Mouse (Mus musculus) splenic B cell, adult 2 months (primary cell): ENCODE results near the gene Frmd4a.
A peak's percentile ranks its signal among the peaks of the same experiment; 100 is the strongest.
"Not testable (repeated sequence)": the region's sequence is repeated elsewhere in the genome, so short reads cannot be mapped to it uniquely, and the experiment has no call there.

Source experiments
- DNase-seq: peaks from one replicate; pipeline ENCODE4 v3.0.0-alpha.2; 2011; ENCODE audit warnings: low read depth, low spot score
- H3K27me3 ChIP-seq: 2 replicates; pipeline ENCODE4 v1.6.1; 2012; ENCODE audit warnings: mild to moderate bottlenecking, low read length, moderate library complexity, mixed read lengths; ENCODE audit not compliant: control insufficient read depth, poor library complexity, insufficient read depth, severe bottlenecking
- H3K36me3 ChIP-seq: 2 replicates; pipeline ENCODE4 v1.6.1; 2012; ENCODE audit warnings: mild to moderate bottlenecking, low read length, moderate library complexity, mixed read lengths; ENCODE audit not compliant: control insufficient read depth, poor library complexity, insufficient read depth, severe bottlenecking

Frmd4a gene

DNA sequence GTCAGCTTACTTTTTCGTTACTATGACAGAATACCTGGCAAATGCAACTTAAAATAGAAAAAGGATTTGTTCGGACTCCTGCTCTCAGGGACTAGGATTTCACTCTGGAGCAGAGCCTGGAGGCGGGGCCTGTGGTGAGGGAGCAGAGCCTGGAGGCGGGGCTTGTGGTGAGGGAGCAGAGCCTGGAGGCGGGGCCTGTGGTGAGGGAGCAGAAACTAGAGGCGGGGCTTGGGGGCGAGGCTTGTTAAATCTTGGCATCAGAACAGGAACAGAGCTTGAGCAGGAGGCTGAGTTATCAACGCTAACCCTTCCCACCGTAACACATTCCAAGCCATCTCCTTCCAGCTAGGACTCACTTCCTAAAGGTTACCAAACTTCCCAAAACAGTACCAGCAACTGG, 575.9 kb downstream of the Frmd4a start:
- Histone ChIP-seq H3K27me3 (no peaks in the 10 kb centered on the region), H3K36me3 (no peaks in the 10 kb centered on the region)
- DNase-seq, result no peak

DNA sequence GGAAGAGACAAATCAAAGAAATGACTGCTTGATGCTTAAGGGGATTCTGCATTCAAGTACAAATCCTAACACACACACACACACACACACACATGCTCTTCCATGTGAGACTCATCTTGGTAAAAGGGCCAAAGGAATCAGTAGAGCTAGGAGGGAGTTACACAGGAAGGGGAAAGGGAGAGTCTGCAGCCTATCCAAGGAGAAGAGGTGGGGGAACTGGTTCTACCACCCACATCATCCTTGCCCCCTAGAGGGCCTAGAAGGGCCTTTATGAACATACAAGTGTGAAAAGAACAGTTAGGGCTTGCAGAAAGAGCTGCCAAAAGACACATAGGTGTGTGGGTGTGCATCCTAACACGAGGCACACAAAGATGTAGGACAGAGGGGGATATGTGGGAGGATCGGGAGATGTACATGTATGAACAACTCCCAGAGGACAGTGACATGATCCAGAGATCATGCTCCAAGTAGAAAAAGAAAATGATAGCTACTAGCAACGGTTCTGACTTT, 576.4 kb downstream of the Frmd4a start:
- H3K36me3 ChIP-seq, result no peaks in the 10 kb centered on the region
- H3K27me3 ChIP-seq, result no peaks in the 10 kb centered on the region
- DNase-seq, result no peak

DNA sequence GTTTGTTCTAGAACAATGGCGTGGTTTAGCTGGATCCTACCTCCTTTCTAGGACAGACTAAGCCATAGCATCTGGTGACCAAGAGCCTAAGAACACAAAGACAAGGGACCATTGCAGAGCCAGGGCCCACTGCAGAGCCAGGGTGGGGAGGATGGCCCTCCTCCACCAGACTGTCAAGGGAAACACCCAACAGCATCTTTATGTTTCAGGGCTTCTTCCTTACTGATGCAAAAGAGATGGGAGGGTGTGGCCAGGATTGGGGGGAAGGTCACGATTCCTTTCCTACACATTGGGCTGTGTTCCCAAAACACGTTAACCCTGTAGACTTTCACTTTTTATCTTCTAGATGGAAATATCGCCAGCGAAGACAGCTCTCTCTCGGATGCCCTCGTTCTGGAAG, 579.5 kb downstream of the Frmd4a start:
- H3K27me3 ChIP-seq, result no peaks in the 10 kb centered on the region
- no peak for DNase-seq

DNA sequence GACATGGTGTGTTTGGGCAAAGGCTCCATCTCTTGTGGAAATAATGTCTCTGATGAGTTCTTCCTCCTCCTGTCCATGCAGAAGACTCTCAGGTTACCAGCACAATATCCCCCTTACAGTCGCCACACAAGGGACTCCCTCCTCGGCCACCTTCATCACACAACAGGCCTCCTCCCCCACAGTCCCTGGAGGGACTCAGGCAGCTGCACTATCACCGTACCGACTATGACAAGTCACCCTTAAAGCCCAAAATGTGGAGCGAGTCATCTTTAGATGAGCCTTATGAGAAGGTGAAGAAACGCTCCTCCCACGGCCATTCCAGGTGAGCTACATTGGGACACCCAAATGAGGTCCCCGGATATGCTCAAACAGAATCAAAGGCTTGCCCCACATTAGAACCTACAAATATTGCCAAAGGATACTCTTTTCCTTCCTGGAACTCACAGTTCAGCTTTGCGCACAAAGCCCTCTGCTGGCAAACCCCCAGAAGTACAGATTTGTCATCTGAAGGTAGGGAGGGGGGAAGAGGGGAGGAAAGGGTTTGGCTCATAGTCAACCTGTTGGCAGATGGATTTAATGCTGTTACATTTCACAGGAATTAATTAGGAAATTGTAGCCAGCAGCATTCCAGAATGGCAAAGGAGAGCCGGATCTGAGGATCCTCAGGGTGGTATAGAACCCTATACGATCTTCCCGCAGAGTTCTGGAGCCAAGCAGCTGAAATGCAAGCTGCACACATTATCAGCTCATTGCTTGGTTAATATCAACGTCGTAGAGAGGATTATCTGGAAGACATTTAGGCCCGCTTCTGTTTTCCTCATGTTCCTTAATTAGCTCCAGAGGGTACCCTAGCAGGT, 583.7 kb downstream of the Frmd4a start:
- DNase-seq, result peak; percentile 48

More for the DNA sequence above, 579.5 kb downstream of the Frmd4a start:
- no peaks in the 10 kb centered on the region for H3K36me3 ChIP-seq

DNA sequence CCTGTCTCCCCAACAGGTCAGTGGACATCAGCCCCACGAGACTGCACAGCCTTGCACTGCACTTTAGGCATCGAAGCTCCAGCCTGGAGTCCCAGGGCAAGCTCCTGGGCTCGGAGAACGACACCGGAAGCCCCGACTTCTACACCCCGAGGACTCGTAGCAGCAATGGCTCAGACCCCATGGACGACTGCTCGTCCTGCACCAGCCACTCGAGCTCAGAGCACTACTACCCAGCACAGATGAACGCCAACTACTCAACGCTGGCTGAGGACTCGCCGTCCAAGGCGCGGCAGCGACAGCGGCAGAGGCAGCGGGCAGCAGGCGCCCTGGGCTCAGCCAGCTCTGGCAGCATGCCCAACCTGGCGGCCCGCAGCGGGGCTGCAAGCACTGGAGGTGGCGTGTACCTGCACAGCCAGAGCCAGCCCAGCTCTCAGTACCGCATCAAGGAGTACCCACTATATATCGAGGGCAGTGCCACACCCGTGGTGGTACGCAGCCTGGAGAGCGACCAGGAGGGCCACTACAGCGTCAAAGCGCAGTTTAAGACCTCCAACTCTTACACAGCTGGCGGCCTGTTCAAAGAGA, 585.9 kb downstream of the Frmd4a start:
- H3K27me3 ChIP-seq, result no peaks in the 10 kb centered on the region
- no peaks in the 10 kb centered on the region for H3K36me3 ChIP-seq
- no peak for DNase-seq

More for the DNA sequence above, 583.7 kb downstream of the Frmd4a start:
- Histone ChIP-seq H3K27me3 (no peaks in the 10 kb centered on the region), H3K36me3 (no peaks in the 10 kb centered on the region)

DNA sequence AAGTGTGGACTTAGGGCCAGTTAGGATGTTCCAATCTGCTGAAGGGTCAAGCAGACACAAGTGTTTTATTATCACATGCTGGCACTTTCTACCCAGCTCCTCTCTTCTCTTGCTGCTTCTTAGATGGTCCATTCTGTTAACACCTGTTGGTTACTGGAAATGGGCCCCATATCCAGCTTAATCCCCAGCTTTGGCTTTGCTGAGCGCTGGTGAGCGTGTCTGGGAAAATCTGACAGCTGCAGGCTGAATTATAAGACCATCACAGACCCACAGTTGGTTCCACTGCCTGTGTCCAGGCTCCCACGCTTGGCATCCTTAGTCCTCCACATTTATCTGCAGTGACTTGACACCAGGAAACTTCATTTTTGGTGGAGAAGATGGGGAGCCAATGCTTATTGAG, 589.0 kb downstream of the Frmd4a start:
- Histone ChIP-seq H3K27me3 (no peaks in the 10 kb centered on the region), H3K36me3 (no peaks in the 10 kb centered on the region)
- DNase-seq, result no peak

DNA sequence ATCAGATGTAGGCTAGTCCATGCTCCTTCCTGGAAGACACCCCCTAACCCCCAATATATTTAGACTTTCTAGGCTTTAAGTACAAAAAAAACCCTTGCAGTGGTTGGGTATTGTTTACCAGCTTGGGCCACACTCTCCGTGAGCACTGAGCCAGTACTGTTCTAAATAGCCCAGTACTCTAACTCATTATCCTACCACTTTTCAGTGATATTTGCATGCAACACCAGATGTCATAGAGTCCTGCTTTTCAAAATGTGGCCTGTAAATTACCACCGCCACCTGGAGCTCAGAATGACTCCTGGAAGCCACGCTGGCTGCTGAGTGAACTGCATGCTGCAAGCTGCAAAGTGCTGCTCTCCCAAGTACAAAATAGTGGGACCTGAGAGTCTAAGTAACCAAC, 590.7 kb downstream of the Frmd4a start:
- no peaks in the 10 kb centered on the region for H3K36me3 ChIP-seq
- no peak for DNase-seq
- H3K27me3 ChIP-seq, result no peaks in the 10 kb centered on the region

DNA sequence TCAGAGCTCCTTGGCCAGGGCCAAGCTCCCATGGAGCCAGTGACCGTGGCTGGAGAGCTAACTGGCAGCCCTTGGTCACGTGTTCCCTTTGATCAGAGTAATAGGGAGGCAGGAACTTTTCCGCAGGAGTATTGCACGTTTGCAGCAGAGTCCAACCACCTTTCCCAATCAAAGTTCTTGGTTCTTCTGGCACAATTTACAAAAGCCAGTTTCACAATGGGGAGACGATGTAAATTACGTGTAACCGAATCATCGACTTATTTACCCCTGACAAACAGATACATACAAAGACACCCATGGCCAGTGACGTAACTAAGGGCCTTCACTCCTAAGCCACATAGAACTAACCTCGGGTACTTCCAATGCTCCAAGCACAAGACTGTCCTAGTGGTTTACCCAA, 591.9 kb downstream of the Frmd4a start:
- Histone ChIP-seq H3K27me3 (no peaks in the 10 kb centered on the region), H3K36me3 (no peaks in the 10 kb centered on the region)
- no peak for DNase-seq

DNA sequence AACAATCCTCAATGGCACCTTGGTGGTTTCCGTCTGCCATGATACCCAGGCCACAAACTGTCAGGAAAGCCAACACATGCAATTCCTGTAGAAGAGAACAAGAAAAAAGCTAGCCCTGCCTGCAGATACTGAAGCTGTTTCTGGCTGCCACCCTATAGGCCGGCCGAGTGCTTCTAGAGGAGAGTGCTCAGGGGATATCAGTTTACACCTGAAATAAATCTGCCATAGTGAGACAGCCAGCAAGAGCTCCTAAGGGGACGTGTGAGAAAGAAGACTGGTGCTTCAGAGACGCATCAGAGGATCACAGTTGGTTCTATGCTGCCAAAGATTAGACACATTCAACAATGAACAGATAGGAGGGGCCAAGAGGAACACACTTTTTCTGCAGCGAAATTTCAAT, 593.8 kb downstream of the Frmd4a start:
- no peak for DNase-seq
- no peaks in the 10 kb centered on the region for H3K36me3 ChIP-seq
- H3K27me3 ChIP-seq, result no peaks in the 10 kb centered on the region

DNA sequence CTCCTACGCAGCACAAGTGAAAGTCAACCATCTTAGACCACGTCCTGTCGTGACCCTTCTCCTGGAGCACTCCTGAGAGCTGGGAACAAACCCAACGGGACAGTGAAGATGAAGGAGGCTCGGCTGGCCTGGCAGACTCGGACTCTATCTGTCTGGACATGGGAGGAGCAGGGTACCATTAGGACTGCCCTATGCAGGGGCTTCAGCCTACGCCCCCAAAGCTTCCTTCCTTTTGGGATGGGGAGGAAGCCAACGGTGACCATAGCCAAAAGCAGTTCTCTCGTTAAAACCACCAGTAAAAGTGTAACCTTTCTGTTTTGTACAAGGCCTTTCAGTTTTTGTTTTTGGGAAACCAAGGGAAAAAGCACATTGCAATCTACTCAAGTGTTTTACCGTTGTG, 594.2 kb downstream of the Frmd4a start:
- no peak for DNase-seq
- H3K27me3 ChIP-seq, result no peaks in the 10 kb centered on the region

DNA sequence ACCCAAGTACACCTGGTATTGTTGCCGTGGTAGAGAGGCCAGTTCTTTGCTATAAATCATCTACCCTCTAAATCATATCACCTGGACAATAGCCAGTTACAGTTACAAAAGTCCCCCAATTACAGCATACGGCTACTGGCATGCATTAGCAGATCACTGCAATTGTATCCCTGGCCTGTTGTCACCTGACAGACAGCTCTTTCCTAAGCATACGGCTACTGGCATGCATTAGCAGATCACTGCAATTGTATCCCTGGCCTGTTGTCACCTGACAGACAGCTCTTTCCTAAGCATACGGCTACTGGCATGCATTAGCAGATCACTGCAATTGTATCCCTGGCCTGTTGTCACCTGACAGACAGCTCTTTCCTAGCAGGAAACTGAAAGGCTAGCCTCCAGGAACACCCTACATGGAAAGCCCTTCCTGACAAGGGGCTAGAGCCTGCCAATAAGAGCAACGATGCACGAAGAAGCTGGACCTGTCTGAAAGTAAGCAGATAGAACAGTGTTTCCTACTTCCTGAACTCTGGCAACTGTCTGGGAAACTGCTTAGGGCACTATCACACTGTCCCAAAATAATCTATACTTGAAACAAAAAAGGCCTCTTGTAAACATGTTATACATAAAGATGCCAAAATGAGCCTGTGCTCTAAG, 596.9 kb downstream of the Frmd4a start:
- DNase-seq, H3K27me3 ChIP-seq, H3K36me3 ChIP-seq: not testable (repeated sequence)

More for the DNA sequence above, 594.2 kb downstream of the Frmd4a start:
- H3K36me3 ChIP-seq, result no peaks in the 10 kb centered on the region

DNA sequence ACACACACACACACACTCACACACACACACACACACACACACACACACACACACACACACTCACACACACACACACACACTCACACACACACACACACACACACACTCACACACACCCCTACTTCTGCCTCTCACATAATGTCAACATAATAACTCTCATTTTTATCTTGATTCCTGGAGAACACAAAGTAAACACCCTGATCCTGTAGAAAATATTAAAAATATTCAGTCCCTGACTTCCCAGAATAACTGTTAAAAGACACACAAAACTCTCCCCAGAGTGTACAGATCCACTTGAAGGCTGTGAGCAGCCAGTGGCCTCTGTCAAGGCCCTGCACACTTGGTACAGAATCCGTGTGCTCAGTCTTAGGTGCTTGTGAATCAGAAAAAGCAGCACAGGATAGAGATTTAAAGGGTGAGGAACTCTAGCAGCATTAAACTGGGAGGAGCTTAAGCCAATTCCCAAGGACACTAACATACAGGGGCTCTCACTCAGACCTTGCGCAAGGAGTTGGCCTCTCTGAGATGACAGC, 597.6 kb downstream of the Frmd4a start:
- DNase-seq, result no peak
- Histone ChIP-seq H3K36me3 (no peaks in the 10 kb centered on the region), H3K27me3 (no peaks in the 10 kb centered on the region)

DNA sequence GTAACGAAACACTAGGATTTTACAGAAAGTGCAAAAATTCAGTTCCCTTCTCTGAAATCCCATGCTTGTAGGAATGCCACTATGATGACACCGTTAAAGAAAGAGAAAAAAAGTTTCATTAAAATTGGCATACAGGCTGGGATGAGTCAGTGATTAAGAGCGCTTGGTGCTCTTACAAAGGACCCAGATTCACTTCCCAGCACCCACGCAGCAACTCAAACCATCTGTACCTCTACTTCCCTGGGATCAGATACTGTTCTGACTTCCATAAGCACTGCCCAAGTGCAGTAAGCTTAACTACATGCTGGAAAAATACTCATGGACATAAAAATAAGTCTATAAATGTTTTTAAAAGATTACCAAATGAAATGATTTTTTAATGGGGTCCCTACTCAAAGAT, 599.5 kb downstream of the Frmd4a start:
- no peaks in the 10 kb centered on the region for H3K27me3 ChIP-seq
- no peak for DNase-seq
- no peaks in the 10 kb centered on the region for H3K36me3 ChIP-seq

DNA sequence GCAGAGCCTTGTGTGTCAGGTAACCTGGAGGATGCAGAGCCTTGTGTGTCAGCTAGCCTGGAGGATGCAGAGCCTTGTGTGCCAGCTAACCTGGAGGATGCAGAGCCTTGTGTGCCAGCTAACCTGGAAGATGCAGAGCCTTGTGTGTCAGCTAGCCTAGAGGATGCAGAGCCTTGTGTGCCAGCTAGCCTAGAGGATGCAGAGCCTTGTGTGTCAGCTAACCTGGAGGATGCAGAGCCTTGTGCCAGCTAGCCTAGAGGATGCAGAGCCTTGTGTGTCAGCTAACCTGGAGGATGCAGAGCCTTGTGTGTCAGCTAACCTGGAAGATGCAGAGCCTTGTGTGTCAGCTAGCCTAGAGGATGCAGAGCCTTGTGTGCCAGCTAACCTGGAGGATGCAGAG, 601.6 kb downstream of the Frmd4a start:
- not testable (repeated sequence) for DNase-seq, H3K36me3 ChIP-seq, H3K27me3 ChIP-seq
